Mouse (Mus musculus) heart, embryonic 10.5 days (tissue): Measurements from ENCODE around the gene Ccser1. TPM values are rescaled to one million over a fixed set of nuclear protein-coding genes. Genes with fewer than 3 reads are reported as not detected.
"Not testable (repeated sequence)": the region's sequence is repeated elsewhere in the genome, so short reads cannot be mapped to it uniquely, and the experiment has no call there.

ENCODE experiments used
- DNase-seq: peaks from one replicate; pipeline ENCODE4 v3.0.0-alpha.2; 2017; ENCODE audit warnings: low spot score
- H3K27ac ChIP-seq: fragments of 300-500 bp; sonication (generic); 2 replicates; pipeline ENCODE4 v1.5.1; 2016; ENCODE audit warnings: mild to moderate bottlenecking
- H3K27me3 ChIP-seq: fragments of 300-500 bp; sonication (generic); 2 replicates; pipeline ENCODE4 v1.6.1; 2016; ENCODE audit warnings: mild to moderate bottlenecking; ENCODE audit not compliant: poor library complexity, insufficient read depth, severe bottlenecking
- H3K36me3 ChIP-seq: fragments of 300-500 bp; sonication (generic); 2 replicates; pipeline ENCODE4 v1.6.1; 2016; ENCODE audit warnings: mild to moderate bottlenecking, moderate library complexity
- H3K4me1 ChIP-seq: fragments of 300-500 bp; sonication (generic); 2 replicates; pipeline ENCODE4 v1.6.1; 2016; ENCODE audit warnings: mild to moderate bottlenecking
- H3K4me3 ChIP-seq: fragments of 300-500 bp; sonication (generic); 2 replicates; pipeline ENCODE4 v1.5.1; 2016; ENCODE audit warnings: mild to moderate bottlenecking, moderate library complexity
- H3K9me3 ChIP-seq: fragments of 300-500 bp; sonication (generic); 2 replicates; pipeline ENCODE4 v1.6.1; 2016; ENCODE audit warnings: mild to moderate bottlenecking, moderate library complexity
- WGBS: fragments of 180-500 bp; shearing (Covaris S2); methylation state at CpG from one replicate; pipeline ENCODE4 v1.1.7; 2016; 5-methylcytosine and 5-hydroxymethylcytosine counted together
- polyA plus RNA-seq: library from polyadenylated mRNA; unstranded; fragments of >200 nt; fragmentation: Nextera tagmentation; extraction: Ambion mirVana; gene quantifications from 2 replicates; pipeline ENCODE4 v1.2.1, GENCODE M21; 2016

Ccser1 gene
- polyA plus RNA-seq, 1 experiment from 2014 or later = 2.3 TPM

DNA sequence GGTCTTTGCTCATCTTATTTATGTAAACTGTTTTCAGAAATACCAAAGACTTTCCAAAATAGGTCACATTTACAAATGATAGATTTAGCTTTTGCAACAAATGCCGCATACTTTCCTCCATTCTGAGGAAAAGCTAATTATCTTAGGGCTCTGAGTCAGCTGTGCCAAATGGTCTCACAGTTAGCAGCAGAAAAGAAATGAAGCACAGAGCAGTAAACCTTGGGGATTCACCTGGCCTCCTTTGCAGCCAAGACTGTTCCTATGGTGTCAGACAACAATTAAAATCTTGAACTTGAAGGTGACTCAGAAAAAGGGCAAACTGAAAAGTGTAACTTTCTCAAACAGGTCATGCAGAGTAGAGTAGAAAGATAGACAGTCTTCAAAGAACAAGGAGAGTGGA is 759.1 kb downstream of the Ccser1 start:
- H3K36me3 ChIP-seq = no peaks in the 10 kb centered on the region
- no peak overlapping the region for H3K4me3 ChIP-seq
- 72% methylated on average over 1 of the region's 1 CpGs for WGBS
- H3K4me1 ChIP-seq = no peaks in the 10 kb centered on the region
- H3K27ac ChIP-seq = no peak overlapping the region
- no peak for DNase-seq
- H3K9me3 ChIP-seq = no peaks in the 10 kb centered on the region
- H3K27me3 ChIP-seq = no peaks in the 10 kb centered on the region

DNA sequence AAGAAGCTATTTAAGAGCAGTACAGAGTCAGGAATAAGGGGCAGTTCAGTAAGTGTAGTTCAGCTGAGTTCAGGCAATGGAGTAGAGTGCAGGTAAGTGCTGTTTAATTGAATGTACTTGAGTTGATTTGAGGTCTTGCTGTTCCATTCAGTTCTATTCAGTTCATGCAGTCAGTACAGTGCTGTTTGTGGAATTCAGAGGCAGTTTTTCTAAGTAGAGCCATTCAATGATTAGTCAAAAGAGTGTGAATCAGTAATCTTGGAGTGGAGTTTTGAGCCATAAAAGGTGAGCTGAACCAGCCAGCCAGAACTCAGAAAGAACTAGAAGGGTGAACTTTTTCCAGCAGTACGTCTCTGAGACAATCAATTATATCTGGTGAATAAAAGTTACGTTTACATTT is 773.6 kb downstream of the Ccser1 start:
- no peaks in the 10 kb centered on the region for H3K9me3 ChIP-seq
- no peak overlapping the region for H3K4me3 ChIP-seq
- no peaks in the 10 kb centered on the region for H3K27me3 ChIP-seq
- no peaks in the 10 kb centered on the region for H3K36me3 ChIP-seq
- H3K27ac ChIP-seq = no peak overlapping the region
- no peak for DNase-seq
- H3K4me1 ChIP-seq = no peaks in the 10 kb centered on the region
- WGBS = 85% methylated on average over 2 of the region's 2 CpGs

DNA sequence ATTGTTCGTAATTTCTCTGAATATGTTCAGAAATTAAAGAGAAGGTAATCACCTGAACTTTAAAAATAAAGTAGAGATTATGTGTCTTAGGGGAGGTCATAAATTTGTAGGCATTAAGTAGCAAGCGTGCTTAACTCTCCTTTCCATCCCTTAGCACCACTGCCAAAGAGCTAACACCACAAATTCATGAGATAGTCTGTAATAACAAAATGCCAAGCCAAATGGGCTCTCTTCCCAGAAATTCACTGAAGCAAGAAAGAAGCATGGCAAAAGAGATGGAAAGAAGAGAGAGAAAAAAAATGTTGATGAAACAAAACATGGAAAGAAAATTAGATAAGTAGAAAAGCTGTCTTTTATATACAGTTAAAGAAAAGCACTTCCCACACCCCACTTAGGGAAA is 796.8 kb downstream of the Ccser1 start:
- no peaks in the 10 kb centered on the region for H3K4me1 ChIP-seq
- no peak for DNase-seq
- H3K27me3 ChIP-seq = no peaks in the 10 kb centered on the region
- no peak overlapping the region for H3K4me3 ChIP-seq
- no peak overlapping the region for H3K27ac ChIP-seq
- H3K9me3 ChIP-seq = no peaks in the 10 kb centered on the region
- 80% methylated on average over 2 of the region's 2 CpGs for WGBS
- no peaks in the 10 kb centered on the region for H3K36me3 ChIP-seq

DNA sequence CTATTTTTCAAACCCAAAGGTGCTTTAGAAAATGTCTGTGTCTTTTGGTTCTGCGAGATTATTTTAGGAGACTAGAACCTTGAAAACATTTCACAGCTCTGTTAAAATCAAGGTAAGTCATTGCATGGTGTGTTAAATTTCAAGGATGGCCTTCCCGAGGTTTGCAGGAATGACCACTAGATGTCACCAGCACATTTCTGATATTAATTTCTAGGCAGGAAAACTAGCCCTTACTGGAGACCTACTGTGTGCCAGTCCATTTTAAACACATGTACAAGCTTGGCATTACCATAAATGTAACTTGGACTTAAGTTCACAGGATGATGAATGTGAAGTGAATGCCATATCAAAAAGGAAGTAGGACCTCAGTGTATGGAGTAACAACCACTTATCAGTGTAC is 798.3 kb downstream of the Ccser1 start:
- DNase-seq = no peak
- H3K9me3 ChIP-seq = no peaks in the 10 kb centered on the region
- 23% methylated on average over 2 of the region's 2 CpGs for WGBS
- no peaks in the 10 kb centered on the region for H3K27me3 ChIP-seq
- no peaks in the 10 kb centered on the region for H3K4me1 ChIP-seq
- no peak overlapping the region for H3K4me3 ChIP-seq
- no peak overlapping the region for H3K27ac ChIP-seq
- no peaks in the 10 kb centered on the region for H3K36me3 ChIP-seq

DNA sequence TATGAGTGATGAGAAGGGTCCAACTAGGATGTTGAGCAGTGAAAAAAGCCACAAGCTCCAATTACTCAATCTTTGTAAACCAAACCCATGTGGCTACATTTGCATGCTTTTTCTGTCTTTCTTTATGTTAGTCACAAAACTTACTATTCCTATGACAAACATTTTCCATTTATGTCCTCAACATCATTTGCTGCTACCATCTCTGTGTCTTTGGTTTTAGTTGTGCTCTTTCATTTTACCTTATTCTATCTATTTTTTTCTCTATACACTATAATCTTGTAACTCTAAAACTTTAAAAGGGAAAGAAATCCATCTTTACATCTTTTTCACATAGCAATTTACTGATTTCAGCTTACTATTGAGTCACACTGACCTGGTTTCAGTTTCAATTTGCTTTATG is 834.2 kb downstream of the Ccser1 start:
- no peak overlapping the region for H3K27ac ChIP-seq
- no peak for DNase-seq
- no peaks in the 10 kb centered on the region for H3K36me3 ChIP-seq
- no peaks in the 10 kb centered on the region for H3K4me1 ChIP-seq
- no peaks in the 10 kb centered on the region for H3K27me3 ChIP-seq
- H3K4me3 ChIP-seq = no peak overlapping the region
- no peaks in the 10 kb centered on the region for H3K9me3 ChIP-seq

DNA sequence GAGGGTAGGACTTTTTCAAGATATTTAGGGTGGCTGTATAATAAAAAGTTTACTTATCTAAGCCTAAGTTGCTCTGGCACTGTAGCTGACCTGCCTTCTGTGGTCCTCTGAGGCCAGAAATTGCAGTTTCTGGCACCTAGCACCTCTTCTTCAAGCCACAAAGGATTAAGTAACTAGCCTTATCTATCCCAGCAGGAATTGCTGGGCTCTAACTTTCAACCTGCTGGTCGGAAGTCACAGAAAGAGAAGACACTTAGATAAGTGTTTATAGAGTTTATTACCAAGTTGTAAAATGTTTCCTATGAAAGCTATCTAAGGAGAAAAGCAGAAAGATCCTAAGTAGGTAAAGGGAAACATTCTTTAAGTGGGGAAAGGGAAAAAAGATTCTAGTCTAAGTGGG is 864.3 kb downstream of the Ccser1 start:
- 43% methylated on average over 1 of the region's 1 CpGs for WGBS

DNA sequence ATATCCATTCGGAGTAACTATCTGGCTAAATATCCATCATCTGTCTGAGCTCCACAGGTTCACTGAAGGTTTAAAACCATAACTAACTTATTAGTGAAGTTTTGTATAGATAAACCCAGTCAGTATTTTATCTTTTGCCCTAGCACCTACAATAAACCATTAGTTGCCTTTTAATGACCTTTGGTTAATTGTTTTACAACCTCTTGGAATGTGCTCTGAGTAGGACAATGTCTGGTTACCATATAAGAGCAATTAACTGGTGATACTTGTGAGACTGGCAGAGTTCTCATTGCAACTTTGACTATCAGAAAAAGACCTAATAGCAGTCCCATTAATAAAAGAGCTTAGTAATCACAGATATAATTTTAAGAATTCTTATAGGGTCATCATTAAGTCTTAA is 864.9 kb downstream of the Ccser1 start:
- not testable (repeated sequence) for H3K4me3 ChIP-seq, H3K9me3 ChIP-seq, H3K27me3 ChIP-seq, H3K27ac ChIP-seq, H3K36me3 ChIP-seq, H3K4me1 ChIP-seq, DNase-seq
- WGBS = 81% methylated on average over 1 of the region's 1 CpGs

More for the DNA sequence above, 864.3 kb downstream of the Ccser1 start:
- no peaks in the 10 kb centered on the region for H3K27me3 ChIP-seq
- no peaks in the 10 kb centered on the region for H3K4me1 ChIP-seq
- H3K9me3 ChIP-seq = no peaks in the 10 kb centered on the region
- H3K4me3 ChIP-seq = no peak overlapping the region
- no peak for DNase-seq
- H3K36me3 ChIP-seq = no peaks in the 10 kb centered on the region
- H3K27ac ChIP-seq = no peak overlapping the region

DNA sequence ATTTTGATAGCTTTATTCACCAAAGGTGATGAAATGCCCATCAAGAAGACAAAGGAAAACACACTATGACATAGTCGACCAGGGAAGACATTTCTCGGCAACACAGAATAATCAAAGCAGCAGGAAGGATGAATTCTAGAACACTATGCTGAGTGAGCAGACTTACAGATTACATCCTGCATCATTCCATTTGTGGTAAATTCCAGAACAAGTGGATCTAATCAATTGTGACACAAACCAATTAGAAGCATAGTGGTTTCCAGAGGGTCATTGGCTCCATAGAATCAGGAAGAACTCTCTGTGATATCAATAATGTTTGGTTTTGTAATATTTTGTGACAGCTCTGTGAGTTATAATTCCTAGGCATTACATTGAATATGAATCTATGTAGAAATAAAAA is 875.2 kb downstream of the Ccser1 start:
- Histone ChIP-seq H3K36me3 (no peaks in the 10 kb centered on the region), H3K9me3 (no peaks in the 10 kb centered on the region), H3K4me1 (no peaks in the 10 kb centered on the region), H3K27me3 (no peaks in the 10 kb centered on the region), H3K27ac (no peak overlapping the region), H3K4me3 (no peak overlapping the region)
- no peak for DNase-seq
- 85% methylated on average over 2 of the region's 2 CpGs for WGBS

DNA sequence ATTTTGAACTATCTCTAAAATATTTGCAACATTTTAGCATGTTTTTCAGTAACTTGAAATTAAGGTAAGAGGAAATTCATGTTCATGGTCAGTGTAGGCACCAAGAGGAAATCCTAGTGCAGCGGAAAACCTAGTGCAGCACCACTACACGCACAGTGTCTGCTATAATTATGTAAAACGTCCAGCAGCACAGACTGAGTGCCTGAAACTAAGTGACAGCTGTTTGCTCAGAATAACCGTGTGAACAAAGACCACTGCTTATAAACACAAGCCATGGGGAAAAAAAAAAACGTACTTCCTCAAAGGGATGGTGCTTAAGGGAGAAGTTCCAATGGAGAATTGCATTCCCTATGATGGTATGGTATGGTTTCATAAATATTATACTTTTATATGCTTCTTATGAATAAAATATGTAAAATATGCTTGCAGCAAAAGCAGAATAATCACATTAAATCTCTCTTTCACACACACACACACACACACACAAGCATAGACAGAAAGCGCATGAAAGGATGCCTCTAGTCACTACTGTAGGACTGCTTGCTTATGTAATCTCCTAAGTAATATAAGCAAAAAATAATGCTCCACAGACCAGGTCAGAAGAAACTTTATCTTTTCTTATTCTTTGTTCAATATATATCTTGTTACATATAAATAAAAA is 886.4 kb downstream of the Ccser1 start:
- no peak overlapping the region for H3K4me3 ChIP-seq
- no peaks in the 10 kb centered on the region for H3K9me3 ChIP-seq
- H3K27me3 ChIP-seq = no peaks in the 10 kb centered on the region
- no peaks in the 10 kb centered on the region for H3K36me3 ChIP-seq
- 80% methylated on average over 6 of the region's 6 CpGs for WGBS
- H3K27ac ChIP-seq = no peak overlapping the region
- H3K4me1 ChIP-seq = no peaks in the 10 kb centered on the region
- no peak for DNase-seq

DNA sequence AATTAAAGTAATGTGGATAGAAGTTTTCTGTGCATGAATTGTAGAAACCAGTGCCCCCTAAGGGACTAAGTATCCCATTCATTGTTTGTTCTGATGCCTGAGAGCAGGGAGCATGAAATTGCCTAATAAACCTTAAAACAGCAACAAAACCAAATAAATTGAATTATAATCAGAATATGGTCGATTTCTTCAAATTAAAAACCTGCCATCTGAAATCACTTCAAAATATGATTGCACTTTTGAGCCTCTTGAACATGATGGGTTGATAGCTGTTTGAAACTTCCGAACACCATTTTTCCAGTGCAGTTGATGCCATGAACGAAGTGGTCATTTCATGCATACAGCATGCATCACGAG is 886.9 kb downstream of the Ccser1 start:
- Histone ChIP-seq H3K4me3 (no peak overlapping the region), H3K9me3 (no peaks in the 10 kb centered on the region), H3K27ac (no peak overlapping the region), H3K27me3 (no peaks in the 10 kb centered on the region), H3K36me3 (no peaks in the 10 kb centered on the region), H3K4me1 (no peaks in the 10 kb centered on the region)
- DNase-seq = no peak
- 76% methylated on average over 4 of the region's 4 CpGs for WGBS

DNA sequence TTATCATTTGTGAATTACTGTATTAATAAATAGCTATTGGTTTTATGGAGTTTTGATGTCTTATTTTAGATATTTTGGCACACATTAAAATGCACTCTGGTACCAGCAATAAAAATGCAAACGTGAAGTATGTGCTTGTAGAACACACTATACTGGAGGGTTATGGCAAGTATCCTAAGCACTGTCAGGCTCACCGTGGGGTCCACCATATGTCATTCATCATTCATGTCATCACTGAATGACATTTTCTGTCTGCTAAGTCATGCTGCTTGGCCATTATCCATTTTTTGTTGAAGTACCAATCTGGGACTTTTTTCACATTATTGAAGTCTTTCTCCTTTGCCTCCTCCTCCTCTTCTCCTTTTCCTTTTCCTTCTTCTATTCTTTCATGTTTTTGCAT is 925.3 kb downstream of the Ccser1 start:
- Histone ChIP-seq H3K4me1 (no peaks in the 10 kb centered on the region), H3K9me3 (no peaks in the 10 kb centered on the region), H3K36me3 (no peaks in the 10 kb centered on the region), H3K27me3 (no peaks in the 10 kb centered on the region), H3K27ac (no peak overlapping the region), H3K4me3 (no peak overlapping the region)
- no peak for DNase-seq
- WGBS = 69% methylated on average over 2 of the region's 2 CpGs

DNA sequence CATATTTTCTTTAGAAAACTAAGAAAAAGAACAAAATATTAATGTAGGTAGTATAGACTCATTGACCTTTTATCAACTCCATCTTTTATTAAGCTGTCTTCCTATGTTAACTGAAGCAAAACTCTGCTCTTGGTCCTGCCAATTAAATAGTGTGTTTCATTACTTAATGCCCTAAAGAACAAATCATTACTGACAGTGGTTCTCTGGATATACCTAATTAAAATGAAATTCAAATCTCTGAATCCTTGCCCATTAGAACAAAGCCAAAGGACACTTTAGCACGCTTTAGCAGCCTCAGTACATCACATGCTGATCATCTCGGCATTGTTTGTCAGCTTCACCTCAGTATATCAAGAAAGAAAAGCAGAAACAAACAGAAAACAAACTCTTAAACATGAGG is 952.4 kb downstream of the Ccser1 start:
- Histone ChIP-seq H3K27ac (no peak overlapping the region), H3K27me3 (no peaks in the 10 kb centered on the region), H3K4me3 (no peak overlapping the region), H3K9me3 (no peaks in the 10 kb centered on the region), H3K4me1 (no peaks in the 10 kb centered on the region), H3K36me3 (no peaks in the 10 kb centered on the region)
- 79% methylated on average over 2 of the region's 2 CpGs for WGBS
- DNase-seq = no peak

DNA sequence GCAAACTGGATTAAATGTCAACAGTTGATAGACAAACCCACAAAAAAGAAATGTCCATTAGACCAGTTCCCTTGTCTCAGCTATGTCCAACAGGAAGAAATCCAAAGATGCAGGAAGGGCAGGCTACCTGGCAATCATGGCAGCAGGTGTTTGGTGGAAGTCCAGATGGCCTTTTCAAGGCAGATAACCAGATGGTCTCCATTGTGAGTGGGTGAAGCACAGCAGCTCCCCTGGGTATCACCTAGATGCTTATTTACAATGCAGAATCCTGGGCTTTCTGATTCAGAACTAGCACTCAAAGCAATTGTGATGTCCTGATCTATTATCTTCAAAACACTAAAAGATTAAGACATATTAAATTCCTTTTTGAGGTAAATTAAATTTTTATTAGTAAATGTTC is 980.2 kb downstream of the Ccser1 start:
- Histone ChIP-seq H3K9me3 (no peaks in the 10 kb centered on the region), H3K4me1 (no peaks in the 10 kb centered on the region), H3K27me3 (no peaks in the 10 kb centered on the region), H3K4me3 (no peak overlapping the region), H3K27ac (no peak overlapping the region), H3K36me3 (no peaks in the 10 kb centered on the region)
- DNase-seq = no peak

DNA sequence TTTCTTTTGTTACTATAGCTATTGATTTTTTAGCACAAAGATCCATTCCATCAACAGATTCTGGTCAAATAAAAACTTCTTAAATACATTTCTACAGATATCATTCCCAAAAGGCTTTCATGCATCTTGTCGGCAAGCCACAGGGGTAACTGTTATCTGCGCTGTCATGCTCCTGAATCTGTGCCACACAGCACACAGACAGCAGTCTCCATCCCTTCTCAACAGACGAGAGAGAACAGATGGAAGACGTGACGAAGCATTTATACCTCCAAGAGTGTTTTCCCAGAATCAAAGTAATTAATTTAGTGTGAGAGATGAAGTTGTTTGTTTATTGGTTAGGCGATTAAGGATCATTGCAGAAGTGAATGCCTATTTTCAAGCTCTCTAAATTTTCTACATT is 982.5 kb downstream of the Ccser1 start:
- no peak for DNase-seq
- H3K36me3 ChIP-seq = no peaks in the 10 kb centered on the region
- no peak overlapping the region for H3K27ac ChIP-seq
- H3K9me3 ChIP-seq = no peaks in the 10 kb centered on the region
- no peak overlapping the region for H3K4me3 ChIP-seq
- no peaks in the 10 kb centered on the region for H3K27me3 ChIP-seq
- no peaks in the 10 kb centered on the region for H3K4me1 ChIP-seq
- 69% methylated on average over 6 of the region's 6 CpGs for WGBS
